10 mouse cellular contexts compared by ENCODE assay signal in genomic region chr2:80448231-80448630, GRCm38 (mm10). TPM values are rescaled to one million over a fixed set of nuclear protein-coding genes. Genes with fewer than 3 reads are reported as not detected.
DNase-seq lines count a peak whose midpoint lies in the region; ATAC-seq and TF ChIP-seq lines count a peak whose summit lies in the region.
"Had no signal": no experiment of that assay in that cellular context is flagged by ENCODE, and none has a peak within 500 bp of the region (broad histone marks: within the 10 kb centered on the region; RNA-seq: fewer than 3 reads in every experiment).

No protein-coding gene starts in this region.

- H3K4me2 ChIP-seq in forebrain, embryonic 15.5 days (replicated peaks): peak overlapping the region; percentile 100
- peak overlapping the region; percentile 99 for H3K4me2 ChIP-seq in intestine, postnatal 0 days (replicated peaks; ENCODE audit: low read depth)
- H3K4me2 ChIP-seq in liver, postnatal 0 days (ENCODE audit: low read depth, low read length): peak overlapping the region; percentile 77

- intact Hi-C loops in heart, postnatal 25 days (cut with DNase I): loop anchor here (5.0 kb wide), 1 partner anchor 91 kb away; no protein-coding TSS in a partner anchor

- DNase-seq in heart, adult 11 months: peak; percentile 92
- DNase-seq in heart, postnatal 25 days (ENCODE audit: low spot score): no peak
- peak; percentile 8 for DNase-seq in cerebellum, adult 11-12 months
- DNase-seq in liver, postnatal 0 days: no peak

- WGBS in forebrain, embryonic 15.5 days: 1% methylated on average over 12 of the region's 12 CpGs
- WGBS in intestine, postnatal 0 days: 5% methylated on average over 12 of the region's 12 CpGs
- 2% methylated on average over 12 of the region's 12 CpGs for WGBS in liver, postnatal 0 days (ENCODE audit: insufficient replicate concordance)
- 5% methylated on average over 12 of the region's 12 CpGs for WGBS in small intestine, adult 2 months

- peak overlapping the region; percentile 51 for H3K9ac ChIP-seq in forebrain, embryonic 15.5 days (replicated peaks)
- H3K9ac ChIP-seq in intestine, postnatal 0 days (ENCODE audit: low read depth, low read length): peak overlapping the region; percentile 22; the same call in 1 of the 2 replicates
- no peak overlapping the region for H3K9ac ChIP-seq in liver, postnatal 0 days (replicated peaks)

- peaks cover 28% of the 10 kb centered on the region for H3K4me1 ChIP-seq in forebrain, embryonic 15.5 days
- no peaks in the 10 kb centered on the region; the same call in 1 of the 2 replicates for H3K4me1 ChIP-seq in intestine, postnatal 0 days (replicated peaks; ENCODE audit: control insufficient read depth, insufficient read depth, low read length)
- H3K4me1 ChIP-seq in liver, postnatal 0 days (ENCODE audit: insufficient read depth): peaks cover 13% of the 10 kb centered on the region
- H3K4me1 ChIP-seq in small intestine, adult 2 months (ENCODE audit: control insufficient read depth, insufficient read depth, insufficient read length, low read length): peaks cover 8% of the 10 kb centered on the region

- peak; percentile 14; the same call in 1 of the 2 replicates for TF ChIP-seq CTCF in intestine, postnatal 0 days (IDR thresholded peaks at IDR 0.05; ENCODE audit: low read depth)
- TF ChIP-seq CTCF in liver, postnatal 0 days (IDR thresholded peaks at IDR 0.05; ENCODE audit: low read depth): no peak; the same call in 1 of the 2 replicates
- TF ChIP-seq CTCF in small intestine, adult 2 months (IDR thresholded peaks at IDR 0.05; ENCODE audit: extremely low read depth, insufficient read length, insufficient replicate concordance, low read depth, low read length): no peak

- peak overlapping the region; percentile 59 for H3K4me3 ChIP-seq in forebrain, embryonic 15.5 days
- H3K4me3 ChIP-seq in intestine, postnatal 0 days (ENCODE audit: low read depth, low read length): peak overlapping the region; percentile 55
- peak overlapping the region; percentile 50 for H3K4me3 ChIP-seq in liver, postnatal 0 days (ENCODE audit: low read depth, low read length)
- H3K4me3 ChIP-seq in small intestine, adult 2 months (ENCODE audit: low read depth, low read length): peak overlapping the region; percentile 22

- H3K9me3 ChIP-seq in forebrain, embryonic 15.5 days: peaks cover 6% of the 10 kb centered on the region; the same call in 1 of the 2 replicates
- H3K9me3 ChIP-seq in intestine, postnatal 0 days (ENCODE audit: control insufficient read depth): no peaks in the 10 kb centered on the region
- peaks cover 2% of the 10 kb centered on the region; the same call in 1 of the 2 replicates for H3K9me3 ChIP-seq in liver, postnatal 0 days (ENCODE audit: low read length)

- no peaks in the 10 kb centered on the region for H3K36me3 ChIP-seq in forebrain, embryonic 15.5 days
- H3K36me3 ChIP-seq in intestine, postnatal 0 days (ENCODE audit: control insufficient read depth, insufficient read depth): no peaks in the 10 kb centered on the region
- no peaks in the 10 kb centered on the region for H3K36me3 ChIP-seq in liver, postnatal 0 days (replicated peaks; ENCODE audit: insufficient read depth, low read length)
- H3K36me3 ChIP-seq in small intestine, adult 2 months (ENCODE audit: control insufficient read depth, insufficient read depth, low read length): no peaks in the 10 kb centered on the region

- H3K27me3 ChIP-seq in forebrain, embryonic 15.5 days: peaks cover 14% of the 10 kb centered on the region; the same call in 1 of the 2 replicates
- 0 out of 2 replicates have a peak, but pooled peaks cover 11% of the 10 kb centered on the region for H3K27me3 ChIP-seq in intestine, postnatal 0 days (replicated peaks; ENCODE audit: control insufficient read depth, insufficient read depth, low read length)
- H3K27me3 ChIP-seq in liver, postnatal 0 days (ENCODE audit: insufficient read depth, low read length): peaks cover 25% of the 10 kb centered on the region
- peaks cover 27% of the 10 kb centered on the region for H3K27me3 ChIP-seq in small intestine, adult 2 months (ENCODE audit: control insufficient read depth, insufficient read depth, low read length)
- H3K27me3 ChIP-seq: CH12.LX had no signal

- no peak for TF ChIP-seq EP300 in liver, postnatal 0 days (IDR thresholded peaks at IDR 0.05; ENCODE audit: low read depth)

- peak; percentile 61 for ATAC-seq in forebrain, embryonic 15.5 days (replicated peaks)
- ATAC-seq in intestine, postnatal 0 days: no peak
- no peak for ATAC-seq in liver, postnatal 0 days
- no peak for ATAC-seq in megakaryocyte-erythroid progenitor cell, adult 5-6 weeks (replicated peaks; ENCODE audit: low FRiP score, low TSS enrichment, poor library complexity, severe bottlenecking)

- H3K27ac ChIP-seq in forebrain, embryonic 15.5 days (replicated peaks): no peak overlapping the region
- no peak overlapping the region for H3K27ac ChIP-seq in intestine, postnatal 0 days (ENCODE audit: low read depth, low read length)
- H3K27ac ChIP-seq in liver, postnatal 0 days (ENCODE audit: low read depth): no peak overlapping the region
- no peak overlapping the region for H3K27ac ChIP-seq in small intestine, adult 2 months (ENCODE audit: insufficient read depth, low read depth, low read length)

- no peak for TF ChIP-seq POLR2A in small intestine, adult 2 months (IDR thresholded peaks at IDR 0.05; ENCODE audit: low read depth, low read length)

RNA-seq across cellular contexts. Expression of gene Frzb, which starts 0.8 kb away (rescaled TPM):
- 1 to 10 TPM; 5.9 to 6.1 TPM for total RNA-seq in heart, postnatal 25 days (2021)
- polyA plus RNA-seq in forebrain, embryonic 15.5 days (2015; fragmentation: Nextera tagmentation; extraction: Ambion mirVana): 3.1 and 4.9 TPM in 2 replicates
- 1.1 and 1.2 TPM in 2 replicates for polyA plus RNA-seq in intestine, postnatal 0 days (2015; fragmentation: Nextera tagmentation; extraction: Ambion mirVana)
- polyA plus RNA-seq in liver, postnatal 0 days (2015; fragmentation: Nextera tagmentation; extraction: Ambion mirVana): 0.49 and 0.84 TPM in 2 replicates
- 0.86 and 0.93 TPM in 2 replicates for polyA plus RNA-seq in small intestine, adult 2 months (2012; rRNA removed)
- not detected in 2 replicates for total RNA-seq in megakaryocyte-erythroid progenitor cell, adult 5-6 weeks (2014; fragmentation: Nextera tagmentation)
- not detected in 2 replicates for total RNA-seq in megakaryocyte-erythroid progenitor cell, adult 5-6 weeks (2017)
- total RNA-seq: CH12.LX; hematopoietic stem cell, adult 5-6 weeks had no signal

Comparison
In these comparisons a context has a peak if more than half of its experiments do, and no peak if none do; other contexts are left out.
1. DNase-seq: peak in heart, adult 11 months (single experiment) and cerebellum, adult 11-12 months (single experiment); none in heart, postnatal 25 days (single experiment) and liver, postnatal 0 days (single experiment).
2. Peak in every context shown above with its lines, with median percentiles within 50 percentile points of each other: H3K4me2 ChIP-seq and H3K4me3 ChIP-seq.